Mouse (Mus musculus): Measurements from ENCODE around the gene Nudt6. TPM values are rescaled to one million over a fixed set of nuclear protein-coding genes. Genes with fewer than 3 reads are reported as not detected.

The Nudt6 gene
- polyA plus RNA-seq, 1 experiment from 2014 or later = 6.4 TPM

GRCm38 (mm10) chr3:37379930-37380881, 39.8 kb downstream of the Nudt6 start:
- WGBS = 76% methylated on average over 18 of the region's 18 CpGs
- H3K9ac ChIP-seq = no peak overlapping the region
- H3K27ac ChIP-seq (replicated peaks) = peak overlapping the region; percentile 56
- H3K4me3 ChIP-seq = no peak overlapping the region
- no peaks in the 10 kb centered on the region for H3K27me3 ChIP-seq
- no peak overlapping the region for H3K4me2 ChIP-seq
- H3K9me3 ChIP-seq = no peaks in the 10 kb centered on the region
- no peak for ATAC-seq (ENCODE audit: low read depth)
- H3K4me1 ChIP-seq (replicated peaks) = 0 out of 2 replicates have a peak, but pooled peaks cover 7% of the 10 kb centered on the region
- H3K36me3 ChIP-seq = no peaks in the 10 kb centered on the region

- Histone ChIP-seq H3K9me3 (no peaks in the 10 kb centered on the region), H3K27me3 (no peaks in the 10 kb centered on the region), H3K36me3 (no peaks in the 10 kb centered on the region), H3K4me3 (no peak overlapping the region), H3K9ac (no peak overlapping the region), H3K4me1 (replicated peaks) (0 out of 2 replicates have a peak, but pooled peaks cover 7% of the 10 kb centered on the region), H3K4me2 (no peak overlapping the region), H3K27ac (replicated peaks) (no peak overlapping the region)
- no peak for ATAC-seq (ENCODE audit: low read depth)
- WGBS = 83% methylated on average over 14 of the region's 14 CpGs
Measured at GRCm38 (mm10) chr3:37379201-37379600, 40.8 kb downstream of the Nudt6 start.

- 0 out of 2 replicates have a peak, but pooled peaks cover 7% of the 10 kb centered on the region for H3K4me1 ChIP-seq (replicated peaks)
- no peak overlapping the region for H3K4me3 ChIP-seq
- no peak overlapping the region for H3K27ac ChIP-seq (replicated peaks)
- no peak for ATAC-seq (ENCODE audit: low read depth)
- H3K9me3 ChIP-seq = no peaks in the 10 kb centered on the region
- no peaks in the 10 kb centered on the region for H3K27me3 ChIP-seq
- H3K4me2 ChIP-seq = no peak overlapping the region
- 72% methylated on average over 6 of the region's 6 CpGs for WGBS
- no peaks in the 10 kb centered on the region for H3K36me3 ChIP-seq
- H3K9ac ChIP-seq = no peak overlapping the region
Measured at GRCm38 (mm10) chr3:37378412-37378811, 41.6 kb downstream of the Nudt6 start.

GRCm38 (mm10) chr3:37377926-37378325, 42.1 kb downstream of the Nudt6 start:
- WGBS = 54% methylated on average over 6 of the region's 6 CpGs
- H3K4me1 ChIP-seq (replicated peaks) = 0 out of 2 replicates have a peak, but pooled peaks cover 7% of the 10 kb centered on the region
- H3K9ac ChIP-seq = no peak overlapping the region
- H3K36me3 ChIP-seq = no peaks in the 10 kb centered on the region
- ATAC-seq (ENCODE audit: low read depth) = no peak
- no peaks in the 10 kb centered on the region for H3K9me3 ChIP-seq
- H3K27me3 ChIP-seq = no peaks in the 10 kb centered on the region
- H3K27ac ChIP-seq (replicated peaks) = no peak overlapping the region
- H3K4me2 ChIP-seq = no peak overlapping the region
- H3K4me3 ChIP-seq = no peak overlapping the region

GRCm38 (mm10) chr3:37373712-37374111, 46.3 kb downstream of the Nudt6 start:
- no peaks in the 10 kb centered on the region for H3K27me3 ChIP-seq
- ATAC-seq (ENCODE audit: low read depth) = no peak
- no peak overlapping the region for H3K9ac ChIP-seq
- no peak overlapping the region for H3K4me2 ChIP-seq
- 0 out of 2 replicates have a peak, but pooled peaks cover 7% of the 10 kb centered on the region for H3K4me1 ChIP-seq (replicated peaks)
- 92% methylated on average over 11 of the region's 11 CpGs for WGBS
- H3K36me3 ChIP-seq = no peaks in the 10 kb centered on the region
- no peak overlapping the region for H3K4me3 ChIP-seq
- H3K9me3 ChIP-seq = no peaks in the 10 kb centered on the region
- no peak overlapping the region for H3K27ac ChIP-seq (replicated peaks)

- Histone ChIP-seq H3K27ac (replicated peaks) (no peak overlapping the region), H3K4me3 (no peak overlapping the region), H3K4me2 (no peak overlapping the region), H3K4me1 (replicated peaks) (no peaks in the 10 kb centered on the region), H3K9me3 (no peaks in the 10 kb centered on the region), H3K27me3 (no peaks in the 10 kb centered on the region), H3K36me3 (no peaks in the 10 kb centered on the region), H3K9ac (no peak overlapping the region)
- 76% methylated on average over 4 of the region's 4 CpGs for WGBS
- ATAC-seq (ENCODE audit: low read depth) = no peak
Measured at GRCm38 (mm10) chr3:37370407-37370806, 49.6 kb downstream of the Nudt6 start.

- 68% methylated on average over 4 of the region's 4 CpGs for WGBS
- no peaks in the 10 kb centered on the region for H3K36me3 ChIP-seq
- no peak overlapping the region for H3K9ac ChIP-seq
- H3K4me2 ChIP-seq = no peak overlapping the region
- H3K27ac ChIP-seq (replicated peaks) = no peak overlapping the region
- H3K9me3 ChIP-seq = no peaks in the 10 kb centered on the region
- H3K4me1 ChIP-seq (replicated peaks) = no peaks in the 10 kb centered on the region
- H3K4me3 ChIP-seq = no peak overlapping the region
- no peak for ATAC-seq (ENCODE audit: low read depth)
- no peaks in the 10 kb centered on the region for H3K27me3 ChIP-seq
Measured at GRCm38 (mm10) chr3:37366381-37367053, 53.5 kb downstream of the Nudt6 start.

GRCm38 (mm10) chr3:37365976-37366375, 54.0 kb downstream of the Nudt6 start:
- no peak overlapping the region for H3K9ac ChIP-seq
- no peaks in the 10 kb centered on the region for H3K36me3 ChIP-seq
- no peak overlapping the region for H3K27ac ChIP-seq (replicated peaks)
- H3K4me1 ChIP-seq (replicated peaks) = no peaks in the 10 kb centered on the region
- no peak overlapping the region for H3K4me3 ChIP-seq
- H3K9me3 ChIP-seq = no peaks in the 10 kb centered on the region
- ATAC-seq (ENCODE audit: low read depth) = no peak
- 53% methylated on average over 3 of the region's 3 CpGs for WGBS
- no peak overlapping the region for H3K4me2 ChIP-seq
- H3K27me3 ChIP-seq = no peaks in the 10 kb centered on the region

- H3K4me3 ChIP-seq = no peak overlapping the region
- H3K4me2 ChIP-seq = no peak overlapping the region
- H3K36me3 ChIP-seq = no peaks in the 10 kb centered on the region
- H3K9ac ChIP-seq = no peak overlapping the region
- H3K9me3 ChIP-seq = no peaks in the 10 kb centered on the region
- no peaks in the 10 kb centered on the region for H3K4me1 ChIP-seq (replicated peaks)
- H3K27ac ChIP-seq (replicated peaks) = no peak overlapping the region
- no peaks in the 10 kb centered on the region for H3K27me3 ChIP-seq
- WGBS = 88% methylated on average over 4 of the region's 4 CpGs
- no peak for ATAC-seq (ENCODE audit: low read depth)
Measured at GRCm38 (mm10) chr3:37365144-37365543, 54.9 kb downstream of the Nudt6 start.

- Histone ChIP-seq H3K9ac (no peak overlapping the region), H3K27me3 (no peaks in the 10 kb centered on the region)
- WGBS = 79% methylated on average over 9 of the region's 9 CpGs
Measured at GRCm38 (mm10) chr3:37360729-37361128, 59.3 kb downstream of the Nudt6 start.

More at GRCm38 (mm10) chr3:37360729-37361128, 59.3 kb downstream of the Nudt6 start:
- H3K36me3 ChIP-seq = no peaks in the 10 kb centered on the region
- H3K27ac ChIP-seq (replicated peaks) = no peak overlapping the region
- no peak overlapping the region for H3K4me3 ChIP-seq
- H3K9me3 ChIP-seq = no peaks in the 10 kb centered on the region
- no peak overlapping the region for H3K4me2 ChIP-seq
- ATAC-seq (ENCODE audit: low read depth) = no peak
- H3K4me1 ChIP-seq (replicated peaks) = no peaks in the 10 kb centered on the region

All from neural tube, embryonic 13.5 days (tissue).